Mouse (Mus musculus): ENCODE data around the gene Dlgap5.

Dlgap5 gene

DNA sequence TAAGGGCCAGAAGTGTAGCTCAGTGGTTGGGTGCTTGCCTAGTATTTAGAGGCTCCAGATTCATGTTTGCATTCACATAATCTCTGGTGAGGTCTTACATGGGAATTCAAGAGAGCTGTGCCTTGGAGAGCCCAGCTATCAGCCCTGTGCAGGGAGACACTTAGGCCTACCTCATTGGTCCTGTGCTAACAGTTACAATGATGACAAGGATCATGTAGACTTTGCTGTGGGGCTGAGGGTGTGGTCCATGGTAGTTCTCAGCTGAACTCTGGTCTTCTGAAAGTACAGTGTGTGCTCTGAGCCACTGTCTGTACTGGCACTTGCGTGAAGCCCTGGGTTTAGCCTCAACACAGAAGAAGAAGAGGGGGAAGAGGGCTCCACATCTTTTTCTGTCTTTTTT lies 71.5 kb downstream of the Dlgap5 start:
- no peak for DNase-seq

DNA sequence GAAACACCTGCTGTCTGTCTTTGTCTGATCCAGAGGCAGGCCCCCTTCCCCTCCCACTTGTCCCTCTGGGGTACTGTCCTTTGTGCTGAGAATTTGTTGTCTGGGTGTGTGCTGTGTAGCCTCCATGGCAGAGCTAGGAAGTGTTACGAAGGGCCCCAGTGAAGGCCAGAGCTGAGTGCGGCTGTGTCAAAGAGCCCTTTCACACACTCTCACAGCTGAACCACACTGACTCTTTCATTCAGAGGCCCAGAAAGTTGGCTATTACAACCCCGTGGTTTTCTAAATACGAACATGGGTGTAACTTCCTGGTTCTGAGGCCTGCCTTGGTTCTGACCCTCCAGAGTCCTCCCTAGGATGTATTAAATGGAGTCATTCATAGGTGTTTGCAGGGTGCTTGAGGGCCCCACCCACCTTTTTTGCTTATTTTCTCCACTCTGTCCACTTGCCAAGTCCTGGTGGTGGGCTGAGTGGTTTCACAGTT lies 76.4 kb downstream of the Dlgap5 start:
- DNase-seq, result no peak

DNA sequence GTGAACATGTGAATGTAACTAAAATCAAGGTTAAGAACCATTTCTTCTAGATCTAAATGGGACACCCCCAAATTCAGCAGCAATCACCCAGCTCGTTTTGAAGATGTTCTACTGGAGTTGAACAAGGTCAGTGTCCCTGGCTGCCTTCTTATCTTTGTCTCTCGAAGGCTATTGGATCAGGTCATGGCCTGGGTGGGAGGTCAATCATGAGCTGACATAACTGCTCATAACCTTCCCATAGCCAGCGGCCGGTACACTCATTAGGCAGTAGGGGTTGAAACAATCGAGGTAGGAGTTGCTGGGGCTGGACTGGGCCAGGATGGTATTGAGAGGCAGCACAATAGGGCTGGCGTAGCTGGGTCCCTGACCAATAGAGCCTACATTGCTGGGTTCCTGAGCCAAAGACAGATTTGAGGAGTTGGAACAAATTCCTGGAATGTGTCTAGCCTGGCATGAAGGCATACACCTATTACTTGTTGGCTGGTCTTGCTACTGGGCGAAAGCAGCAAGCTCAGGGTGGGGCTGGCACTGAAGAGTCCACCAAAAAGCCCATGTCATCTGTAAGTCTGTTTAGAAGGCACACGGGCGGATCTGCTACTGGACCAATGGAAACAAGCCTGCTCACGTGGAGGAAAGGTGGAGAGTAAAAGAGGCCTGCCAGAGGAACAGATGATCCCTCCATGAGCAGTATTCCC lies 77.8 kb downstream of the Dlgap5 start:
- no peak for DNase-seq

Data from kidney, adult 9 months (tissue).